Mouse (Mus musculus) MN1 (cell line): ENCODE data around the gene Tcte1.

ENCODE experiments used
- DNase-seq: peaks from one replicate; pipeline ENCODE4 v3.0.0-alpha.2; 2016; ENCODE audit warnings: low spot score

Gene Tcte1

GRCm38 (mm10) chr17:45548541-45549512, 25.6 kb downstream of the Tcte1 start:
- DNase-seq = peak; percentile 69

- DNase-seq = peak; percentile 65
These were observed 26.5 kb downstream of the Tcte1 start, which contains the start of gene Tmem151b for GRCm38 (mm10) chr17:45549617-45550181. Gene Tmem151b, minus strand, starts transcription at chr17:45549677.

GRCm38 (mm10) chr17:45550253-45550652, 27.0 kb downstream of the Tcte1 start:
- no peak for DNase-seq

- peak; percentile 40 for DNase-seq
These were observed 28.1 kb downstream of the Tcte1 start for GRCm38 (mm10) chr17:45551249-45551796.

- DNase-seq = peak; percentile 89
These were observed 28.7 kb downstream of the Tcte1 start for GRCm38 (mm10) chr17:45551816-45552451.

GRCm38 (mm10) chr17:45553065-45553464, 29.8 kb downstream of the Tcte1 start:
- DNase-seq = no peak

GRCm38 (mm10) chr17:45554420-45554819, 31.2 kb downstream of the Tcte1 start:
- no peak for DNase-seq

GRCm38 (mm10) chr17:45555452-45556106, 32.3 kb downstream of the Tcte1 start, which contains the start of gene Nfkbie:
Gene Nfkbie, plus strand, starts transcription at chr17:45555703.
- peak; percentile 96 for DNase-seq

- DNase-seq = no peak
These were observed 32.9 kb downstream of the Tcte1 start for GRCm38 (mm10) chr17:45556107-45556489.

- no peak for DNase-seq
These were observed 33.4 kb downstream of the Tcte1 start for GRCm38 (mm10) chr17:45556514-45557245.

- DNase-seq = no peak
These were observed 34.1 kb downstream of the Tcte1 start for GRCm38 (mm10) chr17:45557246-45557824.

- DNase-seq = peak; percentile 46
These were observed 35.0 kb downstream of the Tcte1 start for GRCm38 (mm10) chr17:45557998-45558862.

GRCm38 (mm10) chr17:45559732-45560525, 36.7 kb downstream of the Tcte1 start:
- no peak for DNase-seq

- DNase-seq = peak; percentile 19
These were observed 40.0 kb downstream of the Tcte1 start for GRCm38 (mm10) chr17:45563216-45563615.

GRCm38 (mm10) chr17:45563655-45564530, 40.7 kb downstream of the Tcte1 start, which contains the start of gene Slc35b2:
Gene Slc35b2, plus strand, starts transcription at chr17:45563874.
- peak; percentile 99 for DNase-seq

- DNase-seq = peak; percentile 63
These were observed 41.4 kb downstream of the Tcte1 start for GRCm38 (mm10) chr17:45564531-45565084.

- no peak for DNase-seq
These were observed 41.9 kb downstream of the Tcte1 start for GRCm38 (mm10) chr17:45565103-45565502.

- no peak for DNase-seq
These were observed 42.8 kb downstream of the Tcte1 start for GRCm38 (mm10) chr17:45566031-45566359.
